Mouse (Mus musculus) layer of hippocampus, adult 2 months (tissue): Measurements from ENCODE around the gene Cnnm4. TPM values are rescaled to one million over a fixed set of nuclear protein-coding genes. Genes with fewer than 3 reads are reported as not detected.

Experiments
- DNase-seq, 2 experiments: peaks; one replicate each; pipeline ENCODE4 v3.0.0; 2022; ENCODE audit warnings: low spot score in 2 of 2
- H3K27ac ChIP-seq: fragments of 200-600 bp; 2 replicates; pipeline ENCODE4 v1.8.1; 2022
- H3K4me3 ChIP-seq: fragments of 200-600 bp; 2 replicates; pipeline ENCODE4 v1.8.1; 2022; ENCODE audit warnings: mild to moderate bottlenecking
- CTCF ChIP-seq: fragments of 200-600 bp; conservative IDR thresholded peaks from 2 replicates; pipeline ENCODE4 v1.8.1; 2022; ENCODE audit warnings: antibody characterized with exemption, mild to moderate bottlenecking, moderate library complexity
- total RNA-seq, 2 experiments: library from RNA; stranded (reverse); gene quantifications; 2 replicates each; pipeline ENCODE4 v1.2.3; 2021

Cnnm4 gene
- total RNA-seq, 2 experiments from 2014 or later = 16.9 to 17.2 TPM

DNA sequence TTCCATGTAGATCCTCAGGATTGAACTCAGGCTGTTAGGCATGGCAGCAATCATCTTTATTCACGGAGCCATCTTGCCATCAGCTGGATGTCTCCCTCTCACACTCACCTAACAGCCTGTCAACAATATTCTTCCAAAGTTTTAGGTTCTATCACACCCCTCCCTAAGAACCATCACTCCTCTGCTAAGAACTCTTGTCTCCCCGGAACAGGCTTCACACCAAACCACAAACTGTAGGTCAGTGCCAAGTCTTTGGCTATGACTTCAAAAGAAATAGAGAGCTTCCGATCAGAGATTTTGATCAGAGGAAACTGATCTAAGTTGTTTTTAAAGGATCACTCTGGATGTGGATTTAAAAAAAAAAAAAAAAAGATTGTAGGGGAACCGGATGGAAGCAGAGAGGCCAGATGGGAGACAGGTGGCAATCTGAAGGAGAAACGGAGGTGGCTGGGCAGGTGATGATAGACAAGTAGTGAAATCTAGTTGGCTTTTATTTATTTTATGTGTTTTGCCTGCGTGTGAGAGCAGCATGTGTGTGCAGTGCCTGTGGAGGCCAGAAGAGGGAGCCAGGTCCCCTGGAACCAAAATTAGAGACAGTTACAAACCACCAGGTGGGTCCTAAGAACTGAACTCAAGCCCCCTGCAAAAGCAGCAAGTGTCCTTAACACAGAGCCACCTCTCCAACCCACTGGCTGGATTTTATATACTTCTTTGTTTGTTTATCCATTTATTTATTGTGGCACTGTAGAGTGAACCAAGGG is 17.2 kb upstream of the Cnnm4 start:
- Histone ChIP-seq H3K27ac (no peak overlapping the region), H3K4me3 (no peak overlapping the region)
- peak; percentile 59 for TF ChIP-seq CTCF

DNA sequence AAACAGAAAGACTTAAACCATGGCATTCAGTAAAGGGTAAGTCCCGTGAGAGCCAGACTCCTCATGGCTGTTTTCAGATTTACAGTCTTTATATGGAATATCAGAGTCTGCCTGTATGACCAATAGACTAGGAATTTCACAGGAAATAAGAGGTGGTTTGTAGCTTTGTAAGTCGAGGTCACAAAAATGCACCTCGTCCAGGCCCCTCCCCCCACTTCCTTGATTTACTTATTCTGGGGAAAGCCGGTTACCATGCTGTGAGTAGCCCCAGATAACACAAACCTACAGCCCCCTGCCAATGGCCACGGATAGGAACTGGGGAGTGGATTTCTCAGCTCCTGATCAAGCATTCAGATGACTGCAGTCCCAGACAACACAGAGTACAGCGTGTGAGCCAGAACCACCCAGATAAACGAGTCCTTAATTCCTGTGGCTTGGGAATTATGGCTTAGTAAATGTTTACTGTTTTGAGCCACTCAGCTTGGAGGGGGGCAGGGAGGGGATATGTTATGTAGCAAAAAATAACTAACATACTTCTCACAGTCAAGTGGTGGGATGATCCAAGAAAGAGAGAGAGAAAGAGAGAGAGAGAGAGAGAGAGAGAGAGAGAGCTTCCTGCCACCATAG is 13.9 kb upstream of the Cnnm4 start:
- Histone ChIP-seq H3K27ac (no peak overlapping the region), H3K4me3 (no peak overlapping the region)
- DNase-seq = no peak
- TF ChIP-seq CTCF = no peak

More for the DNA sequence above, 17.2 kb upstream of the Cnnm4 start:
- DNase-seq = no peak

DNA sequence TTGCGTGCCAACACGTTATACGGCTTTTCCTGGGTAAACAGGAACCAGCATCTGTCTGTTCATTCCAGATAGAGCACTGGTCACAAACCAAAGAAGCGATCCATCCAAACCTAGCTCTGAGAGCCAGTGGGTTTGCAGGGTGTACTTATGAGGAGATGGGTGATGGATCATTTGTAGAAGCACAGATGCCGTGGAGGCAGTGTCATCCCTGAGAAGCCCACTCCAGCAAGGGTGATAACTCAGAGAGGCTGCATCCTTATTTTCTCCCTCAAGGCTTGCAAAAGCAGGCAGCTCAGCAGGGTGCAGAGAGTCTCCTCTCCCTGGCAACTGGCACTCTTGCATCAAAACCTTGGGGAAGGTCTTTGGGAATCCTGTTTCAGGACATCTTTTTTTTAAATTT is 13.3 kb upstream of the Cnnm4 start:
- TF ChIP-seq CTCF = no peak
- no peak overlapping the region for H3K27ac ChIP-seq
- H3K4me3 ChIP-seq = no peak overlapping the region
- DNase-seq = no peak

DNA sequence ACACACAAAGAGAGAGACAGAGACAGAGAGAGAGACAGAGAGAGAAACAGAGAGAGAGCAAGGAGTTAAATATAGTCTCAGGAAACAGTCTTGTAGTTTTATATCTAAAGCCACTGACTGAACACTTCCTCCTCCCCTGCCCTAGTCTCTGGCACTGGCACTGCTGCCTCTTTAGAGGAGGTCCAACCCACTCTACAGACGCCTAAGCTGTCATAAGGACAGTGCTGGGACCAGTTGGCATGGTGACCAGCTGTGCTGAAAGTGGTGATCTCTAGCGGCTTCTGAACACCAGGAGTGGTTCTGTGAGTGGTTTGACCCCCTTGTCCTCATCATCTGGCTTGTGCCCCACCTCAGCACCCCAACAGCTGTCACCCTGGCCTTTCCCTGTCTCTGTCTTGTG is 9.6 kb upstream of the Cnnm4 start:
- no peak overlapping the region for H3K4me3 ChIP-seq
- no peak for TF ChIP-seq CTCF
- DNase-seq = no peak
- no peak overlapping the region for H3K27ac ChIP-seq

DNA sequence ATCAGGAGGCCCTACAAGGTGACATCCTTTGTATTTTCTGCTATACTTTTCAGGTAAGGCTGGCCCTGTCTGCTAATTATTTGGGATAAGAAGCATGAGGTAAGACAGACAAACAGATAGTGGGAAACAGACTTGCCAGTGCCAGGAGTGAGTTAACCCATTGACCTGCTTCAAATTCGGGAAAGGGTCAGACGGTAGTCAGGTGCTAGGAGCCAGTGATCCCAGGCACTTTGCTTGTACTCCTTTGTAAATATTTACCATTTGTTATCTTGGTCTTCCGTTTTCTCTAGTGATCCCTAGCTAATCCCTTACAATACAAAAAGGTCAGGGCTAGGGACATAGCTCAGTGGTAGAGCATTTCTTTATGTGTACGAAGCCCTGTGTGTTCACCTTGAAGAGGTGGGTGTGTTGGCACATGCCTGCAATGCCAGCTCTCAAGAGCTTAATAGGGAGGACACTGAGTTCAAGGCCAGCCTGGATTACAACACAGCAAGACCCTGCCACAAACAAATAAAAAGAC is 5.7 kb upstream of the Cnnm4 start:
- no peak overlapping the region for H3K27ac ChIP-seq
- no peak for DNase-seq
- TF ChIP-seq CTCF = no peak
- H3K4me3 ChIP-seq = no peak overlapping the region

DNA sequence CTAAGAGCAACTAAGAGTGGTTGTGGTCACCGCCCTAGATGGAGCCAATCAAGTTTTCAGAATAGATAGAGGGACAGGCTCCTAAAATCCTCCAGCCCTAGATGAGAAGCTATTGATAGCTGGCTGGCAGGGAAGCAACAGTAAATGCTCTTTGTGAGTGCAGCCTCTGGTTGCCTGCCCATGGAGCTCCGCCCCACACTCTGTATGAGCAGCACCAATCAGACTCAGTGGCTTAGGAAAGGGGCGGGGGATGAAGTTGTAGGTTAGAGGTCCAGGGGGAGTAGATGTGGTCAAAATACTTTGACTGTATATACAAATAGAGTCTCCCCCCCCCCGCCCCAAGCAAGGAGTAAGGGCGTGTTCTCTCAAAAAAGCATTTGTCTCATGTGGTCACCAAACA is 4.0 kb upstream of the Cnnm4 start:
- no peak for TF ChIP-seq CTCF
- Histone ChIP-seq H3K4me3 (no peak overlapping the region), H3K27ac (no peak overlapping the region)
- no peak for DNase-seq

DNA sequence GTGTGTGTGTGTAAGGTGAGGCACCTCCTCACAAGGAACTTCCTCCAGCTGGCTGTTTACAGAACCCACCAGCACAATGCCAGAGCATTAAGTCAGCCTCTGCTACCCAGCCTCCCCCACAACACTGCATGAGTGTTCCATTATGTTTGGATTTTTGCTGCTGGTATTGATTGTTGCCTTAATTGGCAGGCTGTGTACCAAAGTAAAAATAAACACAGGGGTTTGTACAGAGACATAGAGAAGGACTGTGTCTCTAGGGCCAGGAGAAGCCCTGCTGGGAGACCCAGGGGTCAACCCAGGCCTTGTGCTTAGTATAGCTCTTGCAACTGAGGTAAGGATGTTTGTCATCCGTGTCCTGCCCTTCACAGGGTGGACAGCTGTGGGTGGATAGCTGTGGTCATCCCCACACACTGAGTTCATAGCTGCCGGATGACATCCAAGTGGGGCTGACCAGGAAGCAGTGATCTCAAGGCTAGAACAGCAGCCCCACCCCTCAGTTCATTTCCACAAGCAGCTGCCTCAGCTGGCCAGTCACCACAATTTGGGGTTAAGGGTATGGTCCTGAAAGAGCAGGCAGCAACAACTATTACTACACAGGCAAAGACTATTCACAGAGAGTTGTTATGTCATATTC is 1.5 kb upstream of the Cnnm4 start:
- DNase-seq = no peak
- Histone ChIP-seq H3K4me3 (no peak overlapping the region), H3K27ac (peak overlapping the region; percentile 85)
- TF ChIP-seq CTCF = no peak

DNA sequence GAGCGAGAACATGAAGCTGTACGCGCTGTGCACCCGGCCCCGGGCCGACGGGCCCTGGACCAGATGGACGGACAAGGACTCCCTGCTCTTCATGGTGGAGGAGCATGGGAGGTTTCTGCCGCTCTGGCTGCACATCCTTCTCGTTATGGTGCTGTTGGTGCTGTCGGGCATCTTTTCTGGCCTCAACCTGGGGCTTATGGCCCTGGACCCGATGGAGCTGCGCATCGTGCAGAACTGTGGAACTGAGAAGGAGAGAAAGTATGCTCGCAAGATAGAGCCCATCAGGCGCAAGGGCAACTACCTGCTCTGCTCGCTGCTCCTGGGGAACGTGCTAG is 653 bp downstream of the Cnnm4 start:
- no peak for TF ChIP-seq CTCF
- peak overlapping the region; percentile 82 for H3K27ac ChIP-seq
- peak in 1 of 2 experiments; percentile 25 for DNase-seq
- H3K4me3 ChIP-seq = peak overlapping the region; percentile 77

DNA sequence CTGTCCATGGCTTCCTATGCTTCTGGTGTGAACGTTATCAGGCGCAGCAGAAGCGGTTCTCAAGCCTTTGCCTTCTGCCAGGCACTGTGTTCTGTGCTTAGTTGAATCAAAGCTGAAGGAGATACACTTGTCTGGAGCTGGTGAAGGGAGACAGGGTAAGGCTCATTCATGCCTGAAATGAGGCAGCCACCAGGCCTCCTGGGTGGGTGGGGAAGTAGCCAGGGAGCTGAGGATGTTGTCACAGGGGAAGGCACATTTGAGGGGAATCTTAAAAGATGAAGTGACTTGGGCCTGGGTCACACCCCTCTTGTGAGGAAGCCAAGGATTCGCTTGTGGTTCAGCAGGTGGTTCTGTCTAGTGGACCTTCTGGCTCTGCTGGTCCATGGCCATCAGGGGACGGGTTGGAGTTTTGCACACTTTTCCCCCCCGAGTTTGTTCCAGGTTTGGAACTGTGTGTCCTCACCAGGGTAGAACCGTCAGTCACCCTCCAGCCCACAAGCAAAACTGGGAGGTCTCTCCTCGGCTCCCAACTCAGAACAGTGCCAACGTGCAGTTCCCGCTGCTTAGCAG is 1.9 kb downstream of the Cnnm4 start:
- no peak for DNase-seq
- Histone ChIP-seq H3K27ac (peak overlapping the region; percentile 51; the same call in 1 of the 2 replicates), H3K4me3 (peak overlapping the region; percentile 77)
- no peak for TF ChIP-seq CTCF

DNA sequence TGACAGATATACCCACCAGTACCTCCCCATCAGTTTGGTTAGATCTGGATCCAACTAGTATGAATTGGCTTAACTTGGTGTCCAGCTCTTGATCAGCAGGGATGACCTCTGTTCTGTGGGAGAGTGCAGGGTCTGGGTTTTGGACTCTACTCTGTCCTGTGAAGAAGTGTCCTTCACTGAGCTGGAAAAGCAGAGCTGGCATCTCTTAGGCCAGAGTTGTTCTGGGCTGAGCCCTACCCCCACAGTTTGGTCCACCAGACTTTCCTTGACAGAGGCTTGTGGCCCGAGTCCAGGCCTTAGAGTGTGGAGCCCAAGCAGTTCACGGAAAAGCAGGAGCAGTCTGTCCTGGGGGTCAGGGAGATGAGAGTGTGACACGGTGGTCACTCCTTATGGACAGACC is 3.2 kb downstream of the Cnnm4 start:
- no peak for TF ChIP-seq CTCF
- no peak for DNase-seq
- Histone ChIP-seq H3K4me3 (peak overlapping the region; percentile 77), H3K27ac (no peak overlapping the region)

DNA sequence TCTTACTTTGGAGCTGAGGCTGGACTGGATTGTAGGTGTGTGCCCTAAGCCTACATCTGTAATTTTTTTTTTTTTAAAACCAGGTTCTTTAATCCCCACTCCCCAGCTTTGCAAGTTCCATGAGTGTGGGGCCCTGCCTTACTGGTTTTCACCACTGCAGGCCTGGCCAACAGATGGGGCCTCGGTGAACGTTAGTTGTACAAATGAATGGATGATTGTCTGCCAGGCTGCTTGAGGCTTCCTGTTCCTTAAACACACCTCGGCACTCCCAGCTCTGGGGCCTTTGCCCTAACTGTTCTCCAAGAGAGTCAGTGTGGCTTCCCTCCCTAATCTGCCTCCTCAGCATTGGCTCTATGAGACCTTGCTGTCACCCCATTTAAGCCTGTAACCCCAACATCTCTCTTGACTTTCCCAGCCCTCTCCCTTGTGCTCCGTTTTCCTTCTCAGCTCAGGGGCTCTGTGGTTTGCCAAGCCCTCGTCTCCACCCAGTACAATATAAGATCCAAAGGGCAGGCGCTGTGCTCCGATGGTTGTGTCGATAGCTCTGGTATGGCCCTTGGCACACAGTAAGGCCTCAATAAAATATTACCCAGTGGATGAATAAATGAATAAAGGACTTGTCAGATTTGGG is 4.2 kb downstream of the Cnnm4 start:
- DNase-seq = no peak
- Histone ChIP-seq H3K27ac (no peak overlapping the region), H3K4me3 (peak overlapping the region; percentile 77)
- no peak for TF ChIP-seq CTCF

DNA sequence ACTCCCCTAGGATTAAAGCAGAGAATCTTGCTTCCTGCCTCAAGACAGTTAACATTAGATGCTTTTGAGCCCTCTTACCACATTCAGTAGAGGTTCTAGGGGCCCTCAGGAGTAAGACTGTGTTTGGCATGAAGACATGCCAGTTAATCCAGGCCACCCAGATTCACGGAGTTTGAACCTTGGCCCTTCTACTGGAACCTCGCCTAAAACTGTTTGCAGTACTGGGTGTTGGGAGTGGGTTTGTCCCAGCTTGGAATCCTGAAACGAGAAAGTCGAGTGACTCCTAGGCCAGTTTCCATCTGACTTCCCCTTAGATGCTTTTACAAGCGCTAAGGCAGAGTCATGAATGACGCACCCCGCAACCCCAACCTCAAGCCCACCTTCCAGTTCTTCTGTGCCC is 5.0 kb downstream of the Cnnm4 start:
- DNase-seq = no peak
- no peak for TF ChIP-seq CTCF
- no peak overlapping the region for H3K27ac ChIP-seq
- H3K4me3 ChIP-seq = no peak overlapping the region

DNA sequence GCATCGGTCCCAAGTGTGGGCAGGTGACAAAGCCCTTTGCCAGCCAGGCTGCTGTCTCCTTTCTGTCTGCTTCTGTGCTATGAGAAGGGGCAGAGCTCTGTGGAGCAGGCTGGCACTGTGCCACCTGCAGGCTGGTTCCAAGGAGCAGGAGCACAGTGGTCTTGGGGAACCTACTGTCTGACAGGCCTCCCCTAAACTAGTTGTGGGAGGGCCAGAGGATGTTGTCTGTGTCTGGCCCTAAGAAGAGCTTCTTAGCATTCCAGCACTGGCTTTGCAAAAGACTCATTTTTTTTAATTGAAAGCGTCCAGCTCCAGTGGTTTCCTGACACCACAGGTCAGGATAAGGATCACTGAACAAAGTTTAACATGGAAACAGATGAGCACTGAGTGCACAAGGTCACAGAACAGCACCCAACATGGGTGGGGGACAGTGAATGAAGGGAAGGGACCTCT is 6.9 kb downstream of the Cnnm4 start:
- Histone ChIP-seq H3K27ac (no peak overlapping the region), H3K4me3 (no peak overlapping the region)
- DNase-seq = no peak
- TF ChIP-seq CTCF = no peak
